Mouse (Mus musculus): Measurements from ENCODE around the gene Adamts18.

Gene Adamts18

DNA sequence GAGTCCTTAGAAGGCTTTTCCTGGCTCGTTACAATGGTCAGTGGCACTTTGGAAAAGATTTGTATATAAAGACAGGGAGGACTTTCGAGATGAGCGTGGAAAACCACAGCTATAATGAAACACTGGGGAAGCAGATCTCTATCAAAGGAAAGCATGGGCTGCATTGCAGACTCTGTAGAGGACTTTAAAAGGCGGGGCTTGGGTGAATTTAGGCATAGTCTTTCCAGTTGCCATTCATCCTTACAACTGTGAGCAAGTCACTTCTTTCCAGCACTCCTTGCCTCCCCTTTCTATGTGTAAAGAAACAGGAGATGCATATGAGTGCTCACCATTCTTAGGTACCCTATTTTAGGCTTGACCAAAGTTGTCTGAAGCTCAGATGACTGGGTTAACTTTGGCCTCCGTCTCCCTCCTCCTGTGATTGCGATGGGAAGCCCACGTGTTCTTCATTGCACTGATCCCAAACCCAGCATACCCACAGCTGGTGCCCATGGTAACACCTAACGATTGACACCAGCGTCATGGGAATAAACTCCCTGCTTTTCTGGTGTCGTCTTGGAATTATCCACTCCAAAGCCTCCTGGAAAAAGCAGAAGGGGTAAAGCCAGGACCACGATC, 191.7 kb downstream of the Adamts18 start:
- DNase-seq = no peak

DNA sequence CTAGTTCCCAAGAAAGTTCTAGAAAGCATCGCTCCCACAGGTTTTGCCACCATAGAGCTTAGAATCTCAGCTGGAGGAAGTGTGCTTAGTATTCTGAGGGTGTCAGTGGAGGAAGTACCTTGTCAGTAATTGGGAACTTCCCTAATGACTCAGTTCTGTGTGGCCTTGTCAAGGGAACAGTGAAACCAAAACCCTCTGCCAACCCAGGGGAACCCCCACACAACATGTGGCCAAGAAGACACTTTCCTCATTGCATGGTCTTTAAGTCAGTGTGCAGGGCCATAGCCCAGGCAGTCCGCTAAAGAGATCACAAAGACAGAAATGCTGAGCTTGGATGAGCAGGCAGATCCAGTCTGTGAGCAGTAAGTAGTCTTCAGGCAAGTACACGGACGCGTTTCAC, 192.4 kb downstream of the Adamts18 start:
- DNase-seq = no peak

DNA sequence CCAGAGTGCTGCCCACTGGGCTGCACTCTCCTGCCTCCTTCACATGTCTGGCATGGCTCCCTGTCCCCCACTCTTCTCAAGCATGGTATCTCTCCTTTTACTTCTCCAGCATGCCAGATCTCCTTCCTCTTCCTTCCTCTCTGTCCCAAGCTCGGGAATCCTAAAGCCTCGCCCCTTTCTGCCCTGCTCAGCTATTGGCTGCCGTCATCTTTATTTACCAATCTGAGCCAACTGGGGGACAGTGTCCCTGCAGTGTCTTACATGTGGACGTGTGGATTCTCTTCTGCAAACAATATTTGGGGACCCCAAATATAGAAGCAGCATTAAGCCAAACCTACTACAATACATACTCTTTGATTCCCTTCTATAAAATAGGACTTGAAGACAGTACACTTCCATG, 195.4 kb downstream of the Adamts18 start:
- DNase-seq = no peak

DNA sequence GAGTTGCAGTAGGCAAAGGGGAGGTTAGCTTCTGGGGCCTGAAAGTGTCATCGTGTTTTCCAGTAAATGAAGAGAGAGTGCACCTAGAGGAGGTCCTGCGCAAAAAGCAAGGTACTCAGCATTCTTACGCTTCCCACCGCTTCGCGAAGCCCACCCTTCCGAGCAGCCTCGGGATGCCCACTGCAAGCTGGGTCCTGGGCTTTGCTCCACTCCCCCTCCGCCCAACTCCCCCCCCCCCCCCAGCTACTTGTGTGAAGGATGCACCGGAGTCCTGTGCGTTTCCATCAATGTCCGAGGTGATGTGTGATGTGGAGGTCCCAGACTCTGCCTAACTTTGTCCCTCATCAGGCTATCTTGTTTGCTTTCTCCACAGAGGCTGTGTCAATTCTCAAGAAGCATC, 196.1 kb downstream of the Adamts18 start:
- DNase-seq = no peak
